14 mouse cellular contexts compared by ENCODE assay signal in genomic region chr4:138163836-138164235, GRCm38 (mm10). TPM values are rescaled to one million over a fixed set of nuclear protein-coding genes. Genes with fewer than 3 reads are reported as not detected.
DNase-seq lines count a peak whose midpoint lies in the region; ATAC-seq lines count a peak whose summit lies in the region.
"Had no signal": no experiment of that assay in that cellular context is flagged by ENCODE, and none has a peak within 500 bp of the region (broad histone marks: within the 10 kb centered on the region; RNA-seq: fewer than 3 reads in every experiment).

No protein-coding gene starts in this region.

- WGBS in embryonic facial prominence, embryonic 14.5 days = 70% methylated on average over 2 of the region's 2 CpGs
- 69% methylated on average over 2 of the region's 2 CpGs for WGBS in embryonic facial prominence, embryonic 10.5 days
- WGBS in hindbrain, embryonic 11.5 days = 61% methylated on average over 2 of the region's 2 CpGs
- 30% methylated on average over 2 of the region's 2 CpGs for WGBS in hindbrain, embryonic 16.5 days

- H3K9ac ChIP-seq in embryonic facial prominence, embryonic 14.5 days (ENCODE audit: low read depth, low read length) = no peak overlapping the region
- H3K9ac ChIP-seq in hindbrain, embryonic 11.5 days (ENCODE audit: low read depth, low read length) = no peak overlapping the region
- no peak overlapping the region for H3K9ac ChIP-seq in hindbrain, embryonic 16.5 days (ENCODE audit: low read depth, low read length)
- H3K9ac ChIP-seq: embryonic facial prominence, embryonic 12.5 days; hindbrain, embryonic 15.5 days; lung, embryonic 15.5 days had no signal

- ATAC-seq in embryonic facial prominence, embryonic 14.5 days (ENCODE audit: low read depth) = 0 out of 2 replicates have a peak, but pooled peaks have one; percentile 30
- no peak for ATAC-seq in hindbrain, embryonic 11.5 days (ENCODE audit: low FRiP score)
- no peak for ATAC-seq in hindbrain, embryonic 16.5 days
- peak; percentile 38 for ATAC-seq in megakaryocyte progenitor cell, adult 5-6 weeks (replicated peaks; ENCODE audit: poor library complexity)

- no peak overlapping the region for H3K4me2 ChIP-seq in embryonic facial prominence, embryonic 14.5 days (ENCODE audit: low read depth, low read length)
- H3K4me2 ChIP-seq in hindbrain, embryonic 11.5 days (replicated peaks; ENCODE audit: low read depth, low read length) = no peak overlapping the region
- H3K4me2 ChIP-seq in hindbrain, embryonic 16.5 days (ENCODE audit: low read length) = no peak overlapping the region
- H3K4me2 ChIP-seq: embryonic facial prominence, embryonic 12.5 days; hindbrain, embryonic 15.5 days; lung, embryonic 15.5 days had no signal

- H3K36me3 ChIP-seq in embryonic facial prominence, embryonic 14.5 days (ENCODE audit: control insufficient read depth, insufficient read depth, low read length) = peaks cover 84% of the 10 kb centered on the region
- peaks cover 98% of the 10 kb centered on the region for H3K36me3 ChIP-seq in embryonic facial prominence, embryonic 10.5 days (replicated peaks)
- no peaks in the 10 kb centered on the region; the same call in 1 of the 2 replicates for H3K36me3 ChIP-seq in hindbrain, embryonic 11.5 days (ENCODE audit: control insufficient read depth, insufficient read depth, low read length)
- peaks cover 15% of the 10 kb centered on the region for H3K36me3 ChIP-seq in hindbrain, embryonic 16.5 days (ENCODE audit: control insufficient read depth, insufficient read depth, low read length)

- H3K9me3 ChIP-seq in embryonic facial prominence, embryonic 14.5 days (ENCODE audit: control insufficient read depth, low read length) = no peaks in the 10 kb centered on the region
- H3K9me3 ChIP-seq in embryonic facial prominence, embryonic 10.5 days = no peaks in the 10 kb centered on the region
- no peaks in the 10 kb centered on the region for H3K9me3 ChIP-seq in hindbrain, embryonic 11.5 days (ENCODE audit: control insufficient read depth, low read length)
- H3K9me3 ChIP-seq in hindbrain, embryonic 16.5 days (ENCODE audit: control insufficient read depth, low read length) = no peaks in the 10 kb centered on the region
- H3K9me3 ChIP-seq: embryonic facial prominence, embryonic 12.5 days; hindbrain, embryonic 15.5 days; lung, embryonic 15.5 days had no signal

- no peaks in the 10 kb centered on the region for H3K27me3 ChIP-seq in embryonic facial prominence, embryonic 14.5 days (replicated peaks; ENCODE audit: control insufficient read depth, insufficient read depth, low read length)
- no peaks in the 10 kb centered on the region for H3K27me3 ChIP-seq in embryonic facial prominence, embryonic 10.5 days (replicated peaks; ENCODE audit: low read depth, poor library complexity, severe bottlenecking)
- no peaks in the 10 kb centered on the region for H3K27me3 ChIP-seq in hindbrain, embryonic 11.5 days (ENCODE audit: control insufficient read depth, insufficient read depth, low read length)
- no peaks in the 10 kb centered on the region for H3K27me3 ChIP-seq in hindbrain, embryonic 16.5 days (replicated peaks; ENCODE audit: control insufficient read depth, insufficient read depth, low read length)
- H3K27me3 ChIP-seq: embryonic facial prominence, embryonic 12.5 days; hindbrain, embryonic 15.5 days; lung, embryonic 15.5 days had no signal

- H3K4me1 ChIP-seq in embryonic facial prominence, embryonic 14.5 days (ENCODE audit: control insufficient read depth, insufficient read depth, low read length) = no peaks in the 10 kb centered on the region
- no peaks in the 10 kb centered on the region for H3K4me1 ChIP-seq in embryonic facial prominence, embryonic 10.5 days
- H3K4me1 ChIP-seq in hindbrain, embryonic 11.5 days (replicated peaks; ENCODE audit: control insufficient read depth, insufficient read depth, low read length) = no peaks in the 10 kb centered on the region
- peaks cover 4% of the 10 kb centered on the region; the same call in 1 of the 2 replicates for H3K4me1 ChIP-seq in hindbrain, embryonic 16.5 days (ENCODE audit: control insufficient read depth, insufficient read depth, low read depth, low read length)
- H3K4me1 ChIP-seq: embryonic facial prominence, embryonic 12.5 days; lung, embryonic 15.5 days had no signal

- no peak overlapping the region for H3K4me3 ChIP-seq in embryonic facial prominence, embryonic 14.5 days (ENCODE audit: low read depth, low read length)
- H3K4me3 ChIP-seq in embryonic facial prominence, embryonic 10.5 days = no peak overlapping the region
- no peak overlapping the region for H3K4me3 ChIP-seq in hindbrain, embryonic 11.5 days (ENCODE audit: low read depth, low read length)
- no peak overlapping the region for H3K4me3 ChIP-seq in hindbrain, embryonic 16.5 days (ENCODE audit: low read length)
- H3K4me3 ChIP-seq: embryonic facial prominence, embryonic 12.5 days; hindbrain, embryonic 15.5 days; lung, embryonic 15.5 days had no signal

- H3K27ac ChIP-seq in embryonic facial prominence, embryonic 14.5 days (replicated peaks; ENCODE audit: low read depth, low read length) = no peak overlapping the region
- H3K27ac ChIP-seq in embryonic facial prominence, embryonic 10.5 days (replicated peaks) = no peak overlapping the region
- peak overlapping the region; percentile 58; the same call in 1 of the 2 replicates for H3K27ac ChIP-seq in hindbrain, embryonic 11.5 days (ENCODE audit: low read depth, low read length)
- no peak overlapping the region for H3K27ac ChIP-seq in hindbrain, embryonic 16.5 days (ENCODE audit: low read depth, low read length)
- H3K27ac ChIP-seq: kidney, postnatal 0 days; lung, embryonic 15.5 days had no signal

- DNase-seq in embryonic facial prominence, embryonic 14.5 days (ENCODE audit: low spot score) = peak; percentile 23
- no peak for DNase-seq in embryonic facial prominence, embryonic 10.5 days (ENCODE audit: low spot score)
- DNase-seq in hindbrain, embryonic 11.5 days (ENCODE audit: low spot score) = peak; percentile 23
- peak; percentile 70 for DNase-seq in retina, postnatal 1 day
- DNase-seq in testis, postnatal 14 days (ENCODE audit: low spot score) = no peak
- DNase-seq in adrenal gland, postnatal 25 days = no peak
- DNase-seq: cerebellum, adult 9-10 months; layer of hippocampus, postnatal 36 days had no signal

RNA-seq across cellular contexts. Expression of gene Hp1bp3, which starts 52.3 kb away (rescaled TPM):
- polyA plus RNA-seq in embryonic facial prominence, embryonic 14.5 days (2014; fragmentation: Nextera tagmentation; extraction: Ambion mirVana) = 145 and 178 TPM in 2 replicates
- polyA plus RNA-seq in embryonic facial prominence, embryonic 10.5 days (2016; fragmentation: Nextera tagmentation; extraction: Ambion mirVana) = 160 and 177 TPM in 2 replicates
- polyA plus RNA-seq in hindbrain, embryonic 11.5 days (2014; fragmentation: Nextera tagmentation; extraction: Ambion mirVana) = 179 and 183 TPM in 2 replicates
- polyA plus RNA-seq in hindbrain, embryonic 16.5 days (2015; fragmentation: Nextera tagmentation; extraction: Ambion mirVana) = 155 and 174 TPM in 2 replicates
- 147 and 172 TPM in 2 replicates for total RNA-seq in megakaryocyte progenitor cell, adult 5-6 weeks (2015)
- 214 and 274 TPM in 2 replicates for total RNA-seq in megakaryocyte progenitor cell, adult 5-6 weeks (2017)
- 214 and 265 TPM in 2 replicates for total RNA-seq in adrenal gland, postnatal 25 days (2021)

Comparison
In these comparisons a context has a peak if more than half of its experiments do, and no peak if none do; other contexts are left out.
1. DNase-seq: peak in embryonic facial prominence, embryonic 14.5 days (single experiment), hindbrain, embryonic 11.5 days (single experiment) and retina, postnatal 1 day (single experiment); none in embryonic facial prominence, embryonic 10.5 days (single experiment), testis, postnatal 14 days (single experiment) and adrenal gland, postnatal 25 days (single experiment).
2. ATAC-seq: peak in embryonic facial prominence, embryonic 14.5 days (single experiment) and megakaryocyte progenitor cell, adult 5-6 weeks (single experiment); none in hindbrain, embryonic 11.5 days (single experiment) and hindbrain, embryonic 16.5 days (single experiment).